Mouse (Mus musculus) liver, postnatal 0 days (tissue): ENCODE data around the gene Nobox. TPM values are rescaled to one million over a fixed set of nuclear protein-coding genes. Genes with fewer than 3 reads are reported as not detected.

ENCODE experiments used
- ATAC-seq: fragments of 200-750 bp; cut with Nextera tagmentation; 2 replicates; pipeline ENCODE4 v1.8.0; 2017; ENCODE audit warnings: mild to moderate bottlenecking, moderate library complexity
- DNase-seq: peaks from one replicate; pipeline ENCODE4 v3.0.0-alpha.2; 2016
- H3K27ac ChIP-seq: fragments of 300-500 bp; sonication (generic); 2 replicates; pipeline ENCODE4 v1.5.1; 2014; ENCODE audit warnings: antibody characterized with exemption, moderate library complexity, mild to moderate bottlenecking, low read depth
- H3K27me3 ChIP-seq: fragments of 300-500 bp; sonication (generic); 2 replicates; pipeline ENCODE4 v1.6.1; 2014; ENCODE audit warnings: low read length, control low read depth, mixed read lengths; ENCODE audit not compliant: insufficient read depth
- H3K36me3 ChIP-seq: fragments of 300-500 bp; sonication (generic); replicated peaks from 2 replicates; pipeline ENCODE4 v1.6.1; 2014; ENCODE audit warnings: mild to moderate bottlenecking, control low read depth, low read length, moderate library complexity, mixed read lengths; ENCODE audit not compliant: insufficient read depth
- H3K4me1 ChIP-seq: fragments of 300-500 bp; sonication (generic); 2 replicates; pipeline ENCODE4 v1.6.1; 2014; ENCODE audit warnings: antibody characterized with exemption, mild to moderate bottlenecking, control low read depth; ENCODE audit not compliant: insufficient read depth
- H3K4me2 ChIP-seq: fragments of 300-500 bp; sonication (generic); 2 replicates; pipeline ENCODE4 v1.6.1; 2014; ENCODE audit warnings: low read depth, mild to moderate bottlenecking, low read length, moderate library complexity, mixed read lengths
- H3K4me3 ChIP-seq: fragments of 300-500 bp; sonication (generic); 2 replicates; pipeline ENCODE4 v1.5.1; 2014; ENCODE audit warnings: low read depth, low read length
- H3K9ac ChIP-seq: fragments of 300-500 bp; sonication (generic); replicated peaks from 2 replicates; pipeline ENCODE4 v1.6.1; 2014; ENCODE audit warnings: mild to moderate bottlenecking, moderate library complexity
- H3K9me3 ChIP-seq: fragments of 300-500 bp; sonication (generic); 2 replicates; pipeline ENCODE4 v1.6.1; 2016; ENCODE audit warnings: mild to moderate bottlenecking, control low read depth, low read length, mixed read lengths
- CTCF ChIP-seq: sonication (generic); IDR thresholded peaks from 2 replicates; pipeline ENCODE4 v1.5.1; 2016; ENCODE audit warnings: antibody characterized with exemption, low read depth
- EP300 ChIP-seq: IDR thresholded peaks from 2 replicates; pipeline ENCODE4 v1.6.1; 2016; ENCODE audit warnings: antibody characterized with exemption, low read depth, mild to moderate bottlenecking
- WGBS: fragments of 180-500 bp; shearing (Covaris S2); extraction: QIAGEN DNeasy Blood & Tissue Kit; methylation state at CpG from one replicate; pipeline ENCODE4 v1.1.7; 2014; ENCODE audit not compliant: insufficient replicate concordance; 5-methylcytosine and 5-hydroxymethylcytosine counted together
- polyA plus RNA-seq: library from polyadenylated mRNA; unstranded; fragments of >200 nt; fragmentation: Nextera tagmentation; extraction: Ambion mirVana; gene quantifications from 2 replicates; pipeline ENCODE4 v1.2.1, GENCODE M21; 2015

Gene Nobox
- polyA plus RNA-seq, 1 experiment from 2014 or later, result not detected

- Histone ChIP-seq H3K27ac (no peak overlapping the region), H3K36me3 (0 out of 2 replicates have a peak, but pooled peaks cover 4% of the 10 kb centered on the region), H3K4me3 (no peak overlapping the region), H3K9me3 (no peaks in the 10 kb centered on the region), H3K4me2 (no peak overlapping the region), H3K4me1 (no peaks in the 10 kb centered on the region), H3K27me3 (no peaks in the 10 kb centered on the region), H3K9ac (no peak overlapping the region)
- DNase-seq (no peak), ATAC-seq (no peak)
- 69% methylated on average over 2 of the region's 2 CpGs for WGBS
- TF ChIP-seq EP300, result no peak
- no peak for TF ChIP-seq CTCF
These were observed 33.0 kb upstream of the Nobox start for GRCm38 (mm10) chr6:43342386-43342785.

GRCm38 (mm10) chr6:43338804-43339203, 29.4 kb upstream of the Nobox start:
- H3K9ac ChIP-seq, result no peak overlapping the region
- ATAC-seq (no peak), DNase-seq (no peak)
- TF ChIP-seq EP300 (no peak), CTCF (no peak)
- no peak overlapping the region for H3K4me2 ChIP-seq
- H3K27me3 ChIP-seq, result no peaks in the 10 kb centered on the region
- no peak overlapping the region for H3K4me3 ChIP-seq
- no peaks in the 10 kb centered on the region for H3K9me3 ChIP-seq
- WGBS, result 52% methylated on average over 2 of the region's 2 CpGs
- H3K36me3 ChIP-seq, result no peaks in the 10 kb centered on the region
- H3K27ac ChIP-seq, result no peak overlapping the region
- no peaks in the 10 kb centered on the region for H3K4me1 ChIP-seq

GRCm38 (mm10) chr6:43337491-43337961, 28.2 kb upstream of the Nobox start:
- Histone ChIP-seq H3K27me3 (no peaks in the 10 kb centered on the region), H3K36me3 (no peaks in the 10 kb centered on the region), H3K27ac (no peak overlapping the region), H3K4me3 (no peak overlapping the region), H3K4me2 (peak overlapping the region; percentile 11; the same call in 1 of the 2 replicates), H3K4me1 (no peaks in the 10 kb centered on the region), H3K9ac (no peak overlapping the region), H3K9me3 (no peaks in the 10 kb centered on the region)
- ATAC-seq (peak; percentile 94), DNase-seq (peak; percentile 40)
- 41% methylated on average over 10 of the region's 10 CpGs for WGBS
- TF ChIP-seq CTCF, result no peak
- TF ChIP-seq EP300, result no peak

GRCm38 (mm10) chr6:43335619-43336234, 26.4 kb upstream of the Nobox start:
- 65% methylated on average over 3 of the region's 3 CpGs for WGBS
- Histone ChIP-seq H3K36me3 (no peaks in the 10 kb centered on the region), H3K9me3 (no peaks in the 10 kb centered on the region), H3K9ac (no peak overlapping the region), H3K27me3 (no peaks in the 10 kb centered on the region), H3K4me3 (no peak overlapping the region), H3K4me1 (no peaks in the 10 kb centered on the region), H3K4me2 (no peak overlapping the region), H3K27ac (no peak overlapping the region)
- TF ChIP-seq EP300, result no peak
- TF ChIP-seq CTCF, result 0 out of 2 replicates have a peak, but pooled peaks have one; percentile 4
- DNase-seq (no peak), ATAC-seq (no peak)

GRCm38 (mm10) chr6:43333479-43333878, 24.1 kb upstream of the Nobox start:
- no peak for TF ChIP-seq CTCF
- Histone ChIP-seq H3K4me1 (no peaks in the 10 kb centered on the region), H3K9ac (no peak overlapping the region), H3K9me3 (no peaks in the 10 kb centered on the region), H3K4me2 (no peak overlapping the region), H3K4me3 (no peak overlapping the region), H3K36me3 (no peaks in the 10 kb centered on the region), H3K27me3 (no peaks in the 10 kb centered on the region), H3K27ac (no peak overlapping the region)
- no peak for ATAC-seq
- no peak for DNase-seq
- 70% methylated on average over 4 of the region's 4 CpGs for WGBS

GRCm38 (mm10) chr6:43312961-43313656, 3.8 kb upstream of the Nobox start:
- DNase-seq, result no peak
- no peak overlapping the region for H3K27ac ChIP-seq
- H3K4me2 ChIP-seq, result no peak overlapping the region
- no peaks in the 10 kb centered on the region for H3K27me3 ChIP-seq
- WGBS, result 71% methylated on average over 8 of the region's 8 CpGs
- no peak for ATAC-seq
- H3K4me1 ChIP-seq, result no peaks in the 10 kb centered on the region
- H3K36me3 ChIP-seq, result no peaks in the 10 kb centered on the region
- no peak for TF ChIP-seq CTCF
- no peak for TF ChIP-seq EP300
- no peaks in the 10 kb centered on the region for H3K9me3 ChIP-seq
- H3K9ac ChIP-seq, result no peak overlapping the region
- H3K4me3 ChIP-seq, result no peak overlapping the region
